Mouse (Mus musculus) MEL (cell line): Measurements from ENCODE around the gene Pde8a. TPM values are rescaled to one million over a fixed set of nuclear protein-coding genes. Genes with fewer than 3 reads are reported as not detected.

Experiments
- DNase-seq: peaks from one replicate; pipeline ENCODE4 v3.0.0; 2011; ENCODE audit warnings: low read depth, low spot score
- H3K27ac ChIP-seq: 2 replicates; pipeline ENCODE4 v1.5.1; 2012; ENCODE audit warnings: low read depth, mild to moderate bottlenecking, control low read depth, low read length, moderate library complexity; ENCODE audit not compliant: control insufficient read depth
- H3K27me3 ChIP-seq, 2 experiments: fragments of 150-350 bp in 1 of 2; sonication (generic) in 1 of 2; 2 replicates each; pipeline ENCODE4 v1.6.1; 2012; ENCODE audit warnings: low read length in 2 of 2, mild to moderate bottlenecking in 2 of 2, improper control_type of control experiment in 1 of 2, moderate library complexity in 1 of 2; ENCODE audit not compliant: insufficient read depth in 2 of 2, control insufficient read depth in 1 of 2
- H3K36me3 ChIP-seq, 2 experiments: 2 replicates each; pipeline ENCODE4 v1.6.1; 2012 to 2014; ENCODE audit warnings: low read length in 2 of 2, improper control_type of control experiment in 1 of 2, inconsistent platforms in 1 of 2, mild to moderate bottlenecking in 1 of 2; ENCODE audit not compliant: insufficient read depth in 2 of 2, control insufficient read depth in 1 of 2
- H3K4me1 ChIP-seq, 2 experiments: fragments of 150-350 bp in 1 of 2; sonication (generic) in 1 of 2; 2 replicates each; pipeline ENCODE4 v1.6.1; 2012; ENCODE audit warnings: low read length in 2 of 2, improper control_type of control experiment in 1 of 2, mild to moderate bottlenecking in 1 of 2; ENCODE audit not compliant: insufficient read depth in 2 of 2, control insufficient read depth in 1 of 2
- H3K4me3 ChIP-seq, 2 experiments: fragments of 150-350 bp in 1 of 2; sonication (generic) in 1 of 2; 2 replicates each; pipeline ENCODE4 v1.5.1; 2012; ENCODE audit warnings: low read depth in 2 of 2, low read length in 2 of 2, mild to moderate bottlenecking in 2 of 2, moderate library complexity in 2 of 2, control low read depth in 1 of 2, improper control_type of control experiment in 1 of 2; ENCODE audit not compliant: control insufficient read depth in 1 of 2, insufficient read depth in 1 of 2
- H3K79me2 ChIP-seq: 2 replicates; pipeline ENCODE4 v1.6.1; 2012; ENCODE audit warnings: mild to moderate bottlenecking, low read length, moderate library complexity; ENCODE audit not compliant: control insufficient read depth, poor library complexity, insufficient read depth
- H3K9ac ChIP-seq: 2 replicates; pipeline ENCODE4 v1.6.1; 2012; ENCODE audit warnings: low read depth, mild to moderate bottlenecking, control low read depth, low read length, moderate library complexity; ENCODE audit not compliant: control insufficient read depth, poor library complexity, severe bottlenecking
- H3K9me3 ChIP-seq: fragments of 150-350 bp; sonication (generic); replicated peaks from 2 replicates; pipeline ENCODE4 v1.6.1; 2012; ENCODE audit warnings: mild to moderate bottlenecking, low read length, improper control_type of control experiment, moderate library complexity; ENCODE audit not compliant: insufficient read depth
- BHLHE40 ChIP-seq: IDR thresholded peaks from 2 replicates; pipeline ENCODE4 v1.6.1; 2012; ENCODE audit warnings: low read depth, mild to moderate bottlenecking, inconsistent platforms, low read length, improper control_type of control experiment, borderline replicate concordance
- CTCF ChIP-seq, 3 experiments: IDR thresholded peaks in 2 of 3; conservative IDR thresholded peaks in 1 of 3; 2 replicates each; pipeline ENCODE4 v1.5.1; 2011 to 2012; ENCODE audit warnings: low read length in 3 of 3, low read depth in 2 of 3, mild to moderate bottlenecking in 2 of 3, improper control_type of control experiment in 1 of 3, inconsistent platforms in 1 of 3, mixed read lengths in 1 of 3, moderate library complexity in 1 of 3; ENCODE audit not compliant: control insufficient read depth in 1 of 3, insufficient read depth in 1 of 3, poor library complexity in 1 of 3, severe bottlenecking in 1 of 3
- E2F4 ChIP-seq: IDR thresholded peaks from 2 replicates; pipeline ENCODE4 v1.6.1; 2011; ENCODE audit warnings: low read depth, low read length, improper control_type of control experiment, borderline replicate concordance
- GABPA ChIP-seq: IDR thresholded peaks from 2 replicates; pipeline ENCODE4 v1.6.1; 2012; ENCODE audit warnings: low read depth, mild to moderate bottlenecking, inconsistent platforms, low read length, improper control_type of control experiment, moderate library complexity
- HCFC1 ChIP-seq: IDR thresholded peaks from 2 replicates; pipeline ENCODE4 v1.6.1; 2012; ENCODE audit warnings: low read depth, mild to moderate bottlenecking, inconsistent platforms, low read length, improper control_type of control experiment, moderate library complexity
- JUND ChIP-seq: IDR thresholded peaks from 2 replicates; pipeline ENCODE4 v1.6.1; 2011; ENCODE audit warnings: low read depth, mild to moderate bottlenecking, improper control_type of control experiment, low read length
- KAT2A ChIP-seq: conservative IDR thresholded peaks from 2 replicates; pipeline ENCODE4 v1.6.1; 2012; ENCODE audit warnings: low read depth, low read length, improper control_type of control experiment, inconsistent platforms
- MAFK ChIP-seq: IDR thresholded peaks from 2 replicates; pipeline ENCODE4 v1.6.1; 2011; ENCODE audit warnings: low read depth, mild to moderate bottlenecking, low read length, improper control_type of control experiment, borderline replicate concordance
- MAZ ChIP-seq: IDR thresholded peaks from 2 replicates; pipeline ENCODE4 v1.6.1; 2012; ENCODE audit warnings: low read depth, mild to moderate bottlenecking, inconsistent platforms, low read length, improper control_type of control experiment
- MEF2A ChIP-seq: IDR thresholded peaks from 2 replicates; pipeline ENCODE4 v1.6.1; 2014; ENCODE audit warnings: low read depth, mild to moderate bottlenecking, inconsistent platforms, low read length, improper control_type of control experiment; ENCODE audit not compliant: poor library complexity, insufficient replicate concordance, severe bottlenecking; ENCODE audit errors: extremely low read depth
- MYB ChIP-seq: IDR thresholded peaks from 2 replicates; pipeline ENCODE4 v1.6.1; 2011; ENCODE audit warnings: mild to moderate bottlenecking, low read depth, low read length, improper control_type of control experiment
- MYC ChIP-seq: IDR thresholded peaks from 2 replicates; pipeline ENCODE4 v1.6.1; 2011; ENCODE audit warnings: low read depth, mild to moderate bottlenecking, low read length, improper control_type of control experiment, moderate library complexity
- POLR2AphosphoS5 ChIP-seq: IDR thresholded peaks from 2 replicates; pipeline ENCODE4 v1.6.1; 2012; ENCODE audit warnings: low read depth, borderline replicate concordance, mild to moderate bottlenecking, inconsistent platforms, low read length, moderate library complexity, mixed read lengths
- RAD21 ChIP-seq: IDR thresholded peaks from 2 replicates; pipeline ENCODE4 v1.6.1; 2011; ENCODE audit warnings: mild to moderate bottlenecking, low read depth, low read length, improper control_type of control experiment
- RCOR1 ChIP-seq: IDR thresholded peaks from 2 replicates; pipeline ENCODE4 v1.6.1; 2012; ENCODE audit warnings: low read depth, mild to moderate bottlenecking, inconsistent platforms, low read length, improper control_type of control experiment
- SMC3 ChIP-seq: IDR thresholded peaks from 2 replicates; pipeline ENCODE4 v1.6.1; 2011; ENCODE audit warnings: low read depth, low read length, improper control_type of control experiment
- TAL1 ChIP-seq: IDR thresholded peaks from 2 replicates; pipeline ENCODE4 v1.6.1; 2012; ENCODE audit warnings: mild to moderate bottlenecking, inconsistent platforms, low read length, moderate library complexity, mixed read lengths
- TBP ChIP-seq: IDR thresholded peaks from 2 replicates; pipeline ENCODE4 v1.8.0; 2011; ENCODE audit warnings: low read depth, low read length, improper control_type of control experiment
- TCF12 ChIP-seq: IDR thresholded peaks from 2 replicates; pipeline ENCODE4 v1.6.1; 2014; ENCODE audit warnings: low read depth, mild to moderate bottlenecking, inconsistent platforms, low read length, improper control_type of control experiment, moderate library complexity
- UBTF ChIP-seq: IDR thresholded peaks from 2 replicates; pipeline ENCODE4 v1.6.1; 2012; ENCODE audit warnings: low read depth, mild to moderate bottlenecking, inconsistent platforms, low read length, improper control_type of control experiment, moderate library complexity, borderline replicate concordance; ENCODE audit not compliant: insufficient read depth
- USF1 ChIP-seq: IDR thresholded peaks from 2 replicates; pipeline ENCODE4 v1.6.1; 2014; ENCODE audit warnings: low read depth, mild to moderate bottlenecking, inconsistent platforms, low read length, improper control_type of control experiment, moderate library complexity
- ZC3H11A ChIP-seq: IDR thresholded peaks from 2 replicates; pipeline ENCODE4 v1.6.1; 2012; ENCODE audit warnings: low read depth, mild to moderate bottlenecking, inconsistent platforms, low read length, improper control_type of control experiment
- ZMIZ1 ChIP-seq: IDR thresholded peaks from 2 replicates; pipeline ENCODE4 v1.6.1; 2012; ENCODE audit warnings: low read depth, mild to moderate bottlenecking, inconsistent platforms, low read length, improper control_type of control experiment, moderate library complexity
- ZNF384 ChIP-seq: IDR thresholded peaks from 2 replicates; pipeline ENCODE4 v1.6.1; 2012; ENCODE audit warnings: low read depth, mild to moderate bottlenecking, inconsistent platforms, low read length, improper control_type of control experiment
- polyA plus RNA-seq, 2 experiments: library from polyadenylated mRNA; stranded (reverse) in 1 of 2; unstranded in 1 of 2; fragments of >175 nt in 1 of 2; fragments of >200 nt in 1 of 2; gene quantifications; 2 replicates each; pipeline versions ENCODE4 v1.2.1 to v1.2.4; 2012; ENCODE audit warnings: low replicate concordance in 2 of 2, low read depth in 1 of 2; ENCODE audit not compliant: insufficient read length in 2 of 2, insufficient read depth in 1 of 2, missing spikeins in 1 of 2
- total RNA-seq: library from RNA; depleted of rRNA; stranded (reverse); fragments of 300-350 nt; gene quantifications from 2 replicates; pipeline ENCODE4 v1.2.3, GENCODE M21; 2012

Gene Pde8a
- total and polyA plus RNA-seq, 3 experiments: 0.11 TPM; not detected in 2

DNA sequence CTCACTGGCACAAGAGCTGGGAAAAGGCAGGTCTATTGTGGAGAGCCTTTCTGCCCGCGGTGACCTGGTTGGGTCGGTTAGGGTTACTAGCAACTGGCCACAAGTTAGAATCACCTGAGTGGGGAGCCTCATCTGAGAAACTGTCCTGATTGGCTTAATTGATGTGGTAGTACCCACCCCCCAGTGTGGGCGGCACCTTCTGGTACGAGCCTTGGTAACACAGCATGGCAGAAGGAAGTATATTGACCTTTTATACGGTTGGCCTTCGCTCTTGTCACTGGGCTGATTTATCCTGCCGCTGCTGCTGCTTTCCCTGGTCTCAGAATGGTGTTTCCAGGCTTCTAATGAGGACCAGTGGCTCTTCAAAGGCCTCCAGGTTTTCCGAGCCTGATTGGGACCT lies 24.2 kb upstream of the Pde8a start:
- Histone ChIP-seq H3K27ac (no peak overlapping the region), H3K9me3 (no peaks in the 10 kb centered on the region), H3K4me1 (no peaks in the 10 kb centered on the region), H3K9ac (no peak overlapping the region), H3K27me3 (peaks cover under 1 to 5% of the 10 kb centered on the region in 2 experiments; a peak in 2 of 4 replicates), H3K79me2 (no peaks in the 10 kb centered on the region), H3K4me3 (no peak overlapping the region), H3K36me3 (no peaks in the 10 kb centered on the region)
- no peak for DNase-seq
- no peak for TF ChIP-seq HCFC1
- no peak for TF ChIP-seq MEF2A
- TF ChIP-seq MAZ: no peak
- no peak for TF ChIP-seq RCOR1
- no peak for TF ChIP-seq TCF12
- TF ChIP-seq UBTF: no peak
- no peak for TF ChIP-seq MYB
- no peak for TF ChIP-seq ZC3H11A
- no peak for TF ChIP-seq TAL1

DNA sequence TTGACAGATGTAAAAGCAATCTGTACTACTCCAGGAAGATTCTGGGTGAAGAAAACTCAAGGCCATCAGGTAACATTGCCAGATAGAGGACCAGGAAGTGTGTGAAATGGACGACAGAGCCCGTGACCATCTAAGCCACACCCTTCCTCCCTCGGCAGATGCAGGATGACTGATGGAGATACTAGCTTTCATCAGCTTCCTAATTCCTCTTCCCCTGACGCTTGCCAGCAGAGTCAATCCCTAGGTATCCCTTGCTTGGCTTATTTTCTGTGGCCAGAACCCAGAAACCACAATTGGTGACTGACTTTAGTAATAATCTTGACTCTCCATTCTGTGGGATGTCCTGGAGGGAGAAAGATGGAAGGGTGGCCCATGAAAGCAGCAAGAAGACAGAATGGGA lies 17.9 kb upstream of the Pde8a start:
- DNase-seq: no peak
- no peaks in the 10 kb centered on the region; a peak in 1 of 4 replicates for H3K27me3 ChIP-seq
- H3K9ac ChIP-seq: no peak overlapping the region
- H3K4me1 ChIP-seq: 0 out of 4 replicates have a peak, but pooled peaks cover 0 to 2% of the 10 kb centered on the region in 2 experiments
- TF ChIP-seq UBTF (no peak), ZMIZ1 (no peak), MYC (no peak), RAD21 (no peak), KAT2A (no peak), E2F4 (no peak), USF1 (no peak), BHLHE40 (no peak), TBP (no peak), POLR2AphosphoS5 (no peak), TAL1 (no peak), RCOR1 (no peak), ZC3H11A (no peak), JUND (no peak), GABPA (no peak), CTCF (IDR thresholded peaks at IDR 0.05 in 2 of 3, conservative IDR thresholded peaks at IDR 0.05 in 1 of 3; ENCODE audit: control insufficient read depth in 1 of 3, insufficient read depth in 1 of 3, low read depth in 2 of 3, low read length in 3 of 3, poor library complexity in 1 of 3, severe bottlenecking in 1 of 3) (no peak), MAFK (no peak), MEF2A (no peak), ZNF384 (no peak), SMC3 (no peak)
- TF ChIP-seq, all 39 proteins: peak for 0
- no peak overlapping the region for H3K27ac ChIP-seq
- H3K4me3 ChIP-seq: no peak overlapping the region
- no peaks in the 10 kb centered on the region for H3K36me3 ChIP-seq
- no peaks in the 10 kb centered on the region for H3K79me2 ChIP-seq
- H3K9me3 ChIP-seq: no peaks in the 10 kb centered on the region
